ENCODE assay signal across 11 mouse cellular contexts in genomic region chr19:47946821-47947465, GRCm38 (mm10). TPM values are rescaled to one million over a fixed set of nuclear protein-coding genes. Genes with fewer than 3 reads are reported as not detected.
DNase-seq lines count a peak whose midpoint lies in the region; ATAC-seq lines count a peak whose summit lies in the region.
"Had no signal": no experiment of that assay in that cellular context is flagged by ENCODE, and none has a peak within 500 bp of the region (broad histone marks: within the 10 kb centered on the region; RNA-seq: fewer than 3 reads in every experiment).

No protein-coding gene starts in this region.

- no peak overlapping the region for H3K27ac ChIP-seq in kidney, embryonic 15.5 days
- no peak overlapping the region for H3K27ac ChIP-seq in embryonic facial prominence, embryonic 10.5 days (replicated peaks)
- H3K27ac ChIP-seq in hindbrain, embryonic 13.5 days, result no peak overlapping the region
- H3K27ac ChIP-seq in midbrain, embryonic 16.5 days (ENCODE audit: low read length), result no peak overlapping the region

- H3K9ac ChIP-seq in kidney, embryonic 15.5 days, result no peak overlapping the region
- no peak overlapping the region for H3K9ac ChIP-seq in hindbrain, embryonic 13.5 days
- H3K9ac ChIP-seq in midbrain, embryonic 16.5 days (ENCODE audit: low read depth, low read length), result peak overlapping the region; percentile 4; the same call in 1 of the 2 replicates

- no peak overlapping the region; the same call in 1 of the 2 replicates for H3K4me3 ChIP-seq in kidney, embryonic 15.5 days (replicated peaks)
- H3K4me3 ChIP-seq in embryonic facial prominence, embryonic 10.5 days, result no peak overlapping the region
- no peak overlapping the region for H3K4me3 ChIP-seq in hindbrain, embryonic 13.5 days
- H3K4me3 ChIP-seq in midbrain, embryonic 16.5 days (ENCODE audit: low read depth, low read length), result no peak overlapping the region

- H3K36me3 ChIP-seq in kidney, embryonic 15.5 days, result no peaks in the 10 kb centered on the region
- H3K36me3 ChIP-seq in embryonic facial prominence, embryonic 10.5 days (replicated peaks), result no peaks in the 10 kb centered on the region
- no peaks in the 10 kb centered on the region for H3K36me3 ChIP-seq in hindbrain, embryonic 13.5 days
- no peaks in the 10 kb centered on the region for H3K36me3 ChIP-seq in midbrain, embryonic 16.5 days (ENCODE audit: control insufficient read depth, insufficient read depth, low read length)

- peaks cover 9% of the 10 kb centered on the region; the same call in 1 of the 2 replicates for H3K4me1 ChIP-seq in kidney, embryonic 15.5 days
- H3K4me1 ChIP-seq in embryonic facial prominence, embryonic 10.5 days, result peaks cover 4% of the 10 kb centered on the region; the same call in 1 of the 2 replicates
- H3K4me1 ChIP-seq in hindbrain, embryonic 13.5 days (replicated peaks), result peaks cover 6% of the 10 kb centered on the region; the same call in 1 of the 2 replicates
- peaks cover 4% of the 10 kb centered on the region; the same call in 1 of the 2 replicates for H3K4me1 ChIP-seq in midbrain, embryonic 16.5 days (ENCODE audit: control insufficient read depth, insufficient read depth, low read length)

- no peak for DNase-seq in kidney, adult 9 months
- peak; percentile 29 for DNase-seq in embryonic facial prominence, embryonic 10.5 days (ENCODE audit: low spot score)
- no peak for DNase-seq in right cerebral cortex, adult 2 months (ENCODE audit: low spot score in 2 of 2)
- no peak for DNase-seq in urinary bladder, postnatal 36 days (ENCODE audit: low spot score in 2 of 2)
- no peak for DNase-seq in thymus, postnatal 25 days
- DNase-seq: kidney, postnatal 25 days; thymus, postnatal 36 days had no signal

- 55% methylated on average over 23 of the region's 23 CpGs for WGBS in kidney, embryonic 15.5 days
- WGBS in embryonic facial prominence, embryonic 10.5 days, result 51% methylated on average over 23 of the region's 23 CpGs
- WGBS in hindbrain, embryonic 13.5 days, result 44% methylated on average over 23 of the region's 23 CpGs
- WGBS in midbrain, embryonic 16.5 days, result 36% methylated on average over 23 of the region's 23 CpGs

- H3K4me2 ChIP-seq in kidney, embryonic 15.5 days, result peak overlapping the region; percentile 43
- peak overlapping the region; percentile 15 for H3K4me2 ChIP-seq in hindbrain, embryonic 13.5 days
- peak overlapping the region; percentile 42 for H3K4me2 ChIP-seq in midbrain, embryonic 16.5 days (ENCODE audit: low read length)

- no peaks in the 10 kb centered on the region for H3K27me3 ChIP-seq in kidney, embryonic 15.5 days
- H3K27me3 ChIP-seq in embryonic facial prominence, embryonic 10.5 days (replicated peaks; ENCODE audit: low read depth, poor library complexity, severe bottlenecking), result no peaks in the 10 kb centered on the region; the same call in 1 of the 2 replicates
- 0 out of 2 replicates have a peak, but pooled peaks cover 4% of the 10 kb centered on the region for H3K27me3 ChIP-seq in hindbrain, embryonic 13.5 days
- H3K27me3 ChIP-seq in midbrain, embryonic 16.5 days (ENCODE audit: control insufficient read depth, insufficient read depth, low read depth, low read length), result no peaks in the 10 kb centered on the region

- peak; percentile 70; the same call in 1 of the 2 replicates for ATAC-seq in kidney, embryonic 15.5 days (replicated peaks; ENCODE audit: low FRiP score)
- ATAC-seq in hindbrain, embryonic 13.5 days (ENCODE audit: low FRiP score), result no peak
- peak; percentile 58; the same call in 1 of the 2 replicates for ATAC-seq in midbrain, embryonic 16.5 days

- no peaks in the 10 kb centered on the region for H3K9me3 ChIP-seq in kidney, embryonic 15.5 days (replicated peaks)
- no peaks in the 10 kb centered on the region for H3K9me3 ChIP-seq in embryonic facial prominence, embryonic 10.5 days
- no peaks in the 10 kb centered on the region for H3K9me3 ChIP-seq in hindbrain, embryonic 13.5 days
- H3K9me3 ChIP-seq in midbrain, embryonic 16.5 days (replicated peaks; ENCODE audit: control insufficient read depth, low read length, poor library complexity, severe bottlenecking), result no peaks in the 10 kb centered on the region

RNA-seq across cellular contexts. Expression of gene Cfap58, which starts 9.5 kb away (rescaled TPM):
- 0.09 TPM in 1 of 2 replicates, not detected in the other for polyA plus RNA-seq in kidney, embryonic 15.5 days (2015; fragmentation: Nextera tagmentation; extraction: Ambion mirVana)
- not detected in 2 replicates for polyA plus RNA-seq in embryonic facial prominence, embryonic 10.5 days (2016; fragmentation: Nextera tagmentation; extraction: Ambion mirVana)
- 0.78 and 1.3 TPM in 2 replicates for polyA plus RNA-seq in hindbrain, embryonic 13.5 days (2015; fragmentation: Nextera tagmentation; extraction: Ambion mirVana)
- polyA plus RNA-seq in midbrain, embryonic 16.5 days (2015; fragmentation: Nextera tagmentation; extraction: Ambion mirVana), result 0.57 and 0.90 TPM in 2 replicates
- polyA plus RNA-seq: liver, embryonic 16.5 days had no signal

RNA-seq across cellular contexts. Expression of gene Itprip, which starts 27.8 kb away (rescaled TPM):
- 15.6 and 19.4 TPM in 2 replicates for polyA plus RNA-seq in kidney, embryonic 15.5 days (2015; fragmentation: Nextera tagmentation; extraction: Ambion mirVana)
- 19.9 and 21.4 TPM in 2 replicates for polyA plus RNA-seq in embryonic facial prominence, embryonic 10.5 days (2016; fragmentation: Nextera tagmentation; extraction: Ambion mirVana)
- 6.9 and 7.8 TPM in 2 replicates for polyA plus RNA-seq in hindbrain, embryonic 13.5 days (2015; fragmentation: Nextera tagmentation; extraction: Ambion mirVana)
- 3.5 and 4.3 TPM in 2 replicates for polyA plus RNA-seq in midbrain, embryonic 16.5 days (2015; fragmentation: Nextera tagmentation; extraction: Ambion mirVana)

RNA-seq across cellular contexts. Expression of gene Cfap43, which starts 27.9 kb away (rescaled TPM):
- 0.06 TPM in 2 replicates for polyA plus RNA-seq in kidney, embryonic 15.5 days (2015; fragmentation: Nextera tagmentation; extraction: Ambion mirVana)
- 0.02 and 0.08 TPM in 2 replicates for polyA plus RNA-seq in embryonic facial prominence, embryonic 10.5 days (2016; fragmentation: Nextera tagmentation; extraction: Ambion mirVana)
- polyA plus RNA-seq in hindbrain, embryonic 13.5 days (2015; fragmentation: Nextera tagmentation; extraction: Ambion mirVana), result 1.6 and 2.2 TPM in 2 replicates
- polyA plus RNA-seq in midbrain, embryonic 16.5 days (2015; fragmentation: Nextera tagmentation; extraction: Ambion mirVana), result 1.7 and 1.9 TPM in 2 replicates
- polyA plus RNA-seq: liver, embryonic 16.5 days had no signal
